Mouse (Mus musculus) 416B (cell line): Measurements from ENCODE around the gene Cct8.
"Not testable (repeated sequence)": the region's sequence is repeated elsewhere in the genome, so short reads cannot be mapped to it uniquely, and the experiment has no call there.

Source experiments
- DNase-seq: peaks from one replicate; pipeline ENCODE4 v3.0.0; 2011; ENCODE audit warnings: low read depth

Cct8 gene

DNA sequence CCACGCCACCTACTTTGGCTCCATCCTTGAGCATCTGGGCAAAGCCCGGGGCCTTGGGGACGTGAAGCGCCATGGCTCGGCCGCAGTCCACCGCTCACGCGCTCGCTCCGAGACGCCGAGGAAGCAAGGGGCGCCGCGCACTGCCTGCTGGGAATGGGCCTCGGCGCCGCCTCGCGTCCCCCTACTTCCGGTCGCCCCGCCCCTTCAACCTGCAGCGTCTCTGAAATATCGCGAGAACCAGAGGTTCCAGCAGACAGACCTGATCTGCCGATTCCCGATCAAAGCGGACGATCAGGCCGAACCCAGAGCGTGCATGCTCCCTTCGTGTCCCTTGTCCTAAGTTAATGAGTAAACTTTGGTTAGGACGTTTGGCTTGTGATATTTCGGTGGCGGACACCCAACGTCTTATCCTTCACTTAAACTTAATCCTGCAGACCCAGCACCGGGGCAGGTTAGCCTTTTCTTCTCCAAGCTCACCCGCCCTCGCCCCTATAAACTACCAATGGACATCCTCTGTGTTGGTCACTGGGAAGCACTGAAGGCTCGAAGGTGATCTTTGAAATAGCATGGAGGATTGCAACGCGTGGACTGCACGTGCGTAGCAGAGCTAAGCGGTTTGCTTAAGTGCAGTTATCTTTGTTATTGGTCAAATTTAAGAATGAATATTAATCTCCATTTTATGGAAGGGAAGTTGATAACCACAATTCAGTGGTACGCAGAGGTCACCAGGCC lies at the start of gene Cct8:
Gene Cct8, minus strand, starts transcription at position 158 of the 732 bp plus-strand sequence.
- DNase-seq: peak; percentile 99

DNA sequence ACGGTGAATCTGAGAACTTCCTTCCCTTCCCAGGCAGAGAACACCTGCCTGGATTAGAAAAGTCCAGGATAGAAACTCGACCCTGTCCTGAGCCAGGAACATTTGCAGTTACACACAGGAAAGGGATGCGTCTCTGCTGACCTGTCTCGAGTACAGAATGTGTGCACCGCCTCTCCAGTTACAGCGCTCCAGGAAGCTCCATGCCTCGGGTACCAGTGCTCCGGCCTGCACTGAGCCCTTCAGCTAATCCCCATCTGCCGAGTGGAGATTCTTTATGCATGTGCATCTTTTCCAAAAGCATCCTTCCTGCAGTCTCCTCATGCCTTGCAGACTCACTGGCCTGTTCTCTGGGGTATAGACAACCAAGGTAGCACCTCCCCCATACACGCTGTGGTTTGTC lies 33.1 kb upstream of the Cct8 start:
- DNase-seq: no peak

DNA sequence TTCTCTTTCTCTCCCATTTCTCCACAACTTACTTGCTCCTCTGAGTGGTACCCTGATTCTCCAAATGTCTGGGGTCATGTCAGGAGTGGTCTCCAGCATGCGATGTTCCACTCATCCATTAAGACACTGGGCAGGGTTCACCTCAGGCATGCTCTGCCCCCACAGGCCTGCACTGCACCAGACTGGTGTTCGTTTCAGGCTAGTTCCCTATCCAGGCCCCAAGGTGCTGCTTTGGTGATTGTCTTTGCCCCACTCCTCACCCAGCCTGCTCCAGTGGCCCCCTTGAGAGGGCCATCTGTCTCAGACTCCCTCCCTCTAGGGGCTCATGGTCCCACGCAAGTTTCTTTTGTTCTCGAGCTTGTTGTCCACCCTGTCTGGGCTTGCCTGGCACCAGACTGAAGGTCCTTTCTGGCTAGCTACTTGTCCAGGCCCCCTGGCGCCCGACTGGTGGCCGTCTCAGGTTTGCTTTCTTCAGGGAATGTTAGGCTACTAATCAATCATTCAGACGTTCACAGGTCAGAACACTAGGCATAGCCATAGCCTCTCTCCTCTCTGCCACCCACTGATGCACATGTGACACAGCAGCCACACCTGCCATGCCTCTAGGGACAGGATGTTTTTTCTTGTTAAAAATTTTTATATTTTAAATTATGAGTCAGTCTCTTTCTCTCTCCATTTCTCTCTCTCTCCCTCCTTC lies 32.0 kb upstream of the Cct8 start:
- DNase-seq: no peak

DNA sequence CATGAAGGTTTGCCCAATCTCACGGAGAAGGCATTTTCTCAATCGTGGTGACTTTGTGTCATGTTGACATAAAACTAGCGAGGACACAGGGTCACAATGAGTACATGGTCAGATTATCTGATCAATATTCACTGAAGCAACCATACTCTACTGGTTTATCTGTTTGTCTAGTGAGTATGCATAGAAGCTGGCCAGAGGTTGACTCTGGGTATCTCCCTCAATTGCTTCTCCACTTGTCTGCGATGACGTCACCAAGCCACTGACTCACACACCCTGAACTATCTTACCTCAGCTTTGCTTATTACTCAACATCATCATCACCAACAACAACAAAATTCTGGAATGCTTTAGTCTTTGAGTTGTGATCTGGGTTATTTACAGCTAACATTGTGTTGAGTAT lies 28.6 kb upstream of the Cct8 start:
- peak; percentile 51 for DNase-seq

GRCm38 (mm10) chr16:87512331-87512730 lies 16.7 kb upstream of the Cct8 start:
- no peak for DNase-seq

DNA sequence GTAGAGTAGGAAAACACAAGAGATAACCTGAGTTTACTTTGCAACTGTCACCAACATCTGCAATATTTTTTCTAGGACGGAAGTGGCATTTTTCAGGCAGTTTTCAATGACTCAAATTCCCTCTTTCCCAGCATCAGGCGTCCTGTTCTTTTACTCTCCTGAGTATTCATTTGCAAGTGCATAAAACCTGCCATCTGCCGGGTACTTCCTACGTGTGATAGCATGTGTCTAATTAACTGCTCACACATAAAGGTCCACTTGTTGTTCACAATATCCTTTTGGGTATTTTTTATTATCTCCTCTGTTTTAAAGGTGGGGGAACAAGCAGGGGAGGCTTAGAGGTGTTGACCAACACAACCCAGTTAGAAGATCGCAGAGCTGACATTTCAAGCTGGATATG lies 16.0 kb upstream of the Cct8 start:
- DNase-seq: no peak

DNA sequence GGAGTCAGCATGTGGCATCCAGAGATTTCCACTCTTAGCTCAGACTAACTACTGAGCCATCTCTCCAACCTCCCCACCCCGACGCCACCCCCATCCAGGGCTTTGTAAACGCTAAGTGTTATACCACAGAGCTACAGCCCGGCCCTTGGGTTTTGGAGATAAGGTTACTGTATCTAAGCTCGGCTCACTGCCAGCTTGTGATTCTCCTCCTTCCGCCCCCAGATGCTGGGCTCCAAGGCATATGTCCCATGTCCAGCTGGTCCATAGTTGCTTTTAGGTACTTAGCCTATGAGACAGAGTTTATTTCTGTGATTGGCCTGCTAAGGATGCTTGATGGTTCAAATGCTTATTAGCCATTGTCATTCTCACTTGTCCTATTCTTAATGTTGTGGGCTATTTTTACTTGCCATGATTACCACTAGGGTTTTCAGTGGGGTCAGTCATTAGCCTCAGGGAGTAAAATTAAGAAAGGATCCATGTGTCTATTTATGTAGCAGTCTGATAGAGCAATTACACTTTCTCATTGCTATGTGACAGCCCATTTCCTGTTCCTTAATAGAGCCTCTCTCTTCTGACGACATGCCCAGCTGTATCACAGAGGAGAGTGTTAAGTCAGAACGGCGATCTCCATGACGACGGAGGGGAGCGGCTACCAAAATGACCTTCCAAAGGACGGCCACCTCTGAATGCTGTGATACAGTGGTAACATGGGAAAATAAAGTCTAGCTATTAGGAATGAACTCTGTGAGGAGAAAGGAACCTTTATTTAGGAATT lies 5.8 kb upstream of the Cct8 start:
- no peak for DNase-seq

DNA sequence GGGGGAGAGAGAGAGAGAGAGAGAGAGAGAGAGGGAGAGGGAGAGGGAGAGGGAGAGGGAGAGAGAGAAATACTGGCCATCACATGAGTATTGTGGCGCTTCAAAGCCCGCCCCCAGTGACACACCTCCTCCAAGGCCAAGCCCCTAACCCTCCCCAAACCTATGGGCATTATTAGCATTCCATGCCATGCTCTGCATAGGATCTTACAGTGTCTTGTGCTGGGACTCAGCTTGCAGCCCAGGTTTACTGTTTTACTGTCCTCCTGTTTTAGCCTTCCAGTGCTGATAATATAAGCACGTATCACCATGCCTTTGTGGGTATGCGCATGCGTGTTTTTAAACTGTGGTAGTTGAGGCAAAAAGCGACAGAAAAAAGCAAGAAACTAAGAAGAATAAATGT lies 3.9 kb upstream of the Cct8 start:
- DNase-seq: no peak

GRCm38 (mm10) chr16:87497171-87497570 lies 1.5 kb upstream of the Cct8 start:
- DNase-seq: peak; percentile 35

DNA sequence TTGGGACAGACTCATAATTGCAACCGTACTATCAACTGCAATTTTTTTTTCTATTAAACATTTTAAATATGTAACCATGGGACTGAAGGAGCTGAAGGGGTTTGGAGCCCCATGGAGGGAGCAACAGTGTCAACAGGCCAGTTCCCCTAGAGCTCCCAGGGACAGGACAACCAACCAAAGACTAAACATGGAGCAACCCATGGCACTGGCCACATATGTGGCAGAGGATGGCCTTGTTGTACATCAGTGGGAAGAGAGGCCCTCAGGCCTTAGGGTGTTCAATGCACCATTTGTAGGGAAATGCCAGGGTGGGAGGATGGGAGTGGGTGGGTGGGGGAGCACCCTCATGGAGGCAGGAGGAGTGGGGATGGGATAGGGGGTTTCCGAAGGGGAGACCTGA lies 1.1 kb upstream of the Cct8 start:
- peak; percentile 43 for DNase-seq

DNA sequence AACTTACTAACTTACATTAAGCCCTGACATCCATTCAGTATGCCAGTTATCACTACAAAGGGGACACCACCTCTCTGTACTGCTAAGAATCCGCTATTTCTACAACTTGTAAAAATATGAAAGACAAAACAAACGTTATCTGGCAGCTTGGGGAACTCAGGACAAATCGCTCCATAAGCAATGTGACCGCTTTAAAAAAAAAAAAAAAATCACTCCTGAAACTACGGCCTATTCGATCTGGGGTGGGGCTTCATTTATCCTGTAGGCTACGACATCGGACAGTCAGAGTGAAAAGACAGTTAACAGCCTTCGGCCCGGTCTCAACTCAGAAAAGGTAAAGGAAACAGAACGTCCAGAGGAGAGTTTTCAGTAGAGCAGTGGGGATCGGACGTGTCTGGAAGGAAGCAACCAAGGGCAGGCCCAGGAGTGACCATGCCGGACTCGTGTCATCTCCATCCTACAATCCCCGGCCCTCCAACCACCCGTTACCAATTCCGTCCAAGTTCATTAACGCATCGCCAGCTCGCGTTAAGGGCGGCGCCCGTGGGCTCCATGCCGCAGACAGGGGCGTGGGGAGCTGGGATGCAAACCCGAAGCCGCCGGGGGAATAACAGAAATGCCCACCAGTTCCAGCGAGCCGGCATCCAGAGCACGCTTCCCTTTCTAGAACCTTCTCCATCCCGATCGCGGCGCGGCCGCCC lies 568 bp downstream of the Cct8 start:
- DNase-seq: no peak

- DNase-seq: not testable (repeated sequence)
These were observed 3.4 kb downstream of the Cct8 start for GRCm38 (mm10) chr16:87492191-87492792.

DNA sequence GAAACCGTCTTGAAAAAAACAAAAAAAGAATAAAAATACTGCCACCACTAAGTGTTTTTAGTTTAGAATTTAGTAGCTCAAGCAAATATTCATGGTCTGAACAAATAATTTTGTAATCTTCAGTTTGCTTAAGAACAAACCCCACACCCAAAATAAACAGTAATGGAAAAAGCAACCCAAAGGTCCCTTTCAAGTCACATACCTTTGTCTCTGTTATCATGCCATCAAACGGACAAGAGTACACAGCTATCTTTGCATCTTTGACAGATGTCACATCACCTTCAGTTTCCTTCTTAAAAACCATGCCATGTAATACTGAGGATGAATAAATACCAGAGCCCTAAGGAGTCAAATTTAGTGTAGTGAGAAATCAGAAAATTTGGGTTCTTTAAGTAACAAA lies 7.1 kb downstream of the Cct8 start:
- no peak for DNase-seq

DNA sequence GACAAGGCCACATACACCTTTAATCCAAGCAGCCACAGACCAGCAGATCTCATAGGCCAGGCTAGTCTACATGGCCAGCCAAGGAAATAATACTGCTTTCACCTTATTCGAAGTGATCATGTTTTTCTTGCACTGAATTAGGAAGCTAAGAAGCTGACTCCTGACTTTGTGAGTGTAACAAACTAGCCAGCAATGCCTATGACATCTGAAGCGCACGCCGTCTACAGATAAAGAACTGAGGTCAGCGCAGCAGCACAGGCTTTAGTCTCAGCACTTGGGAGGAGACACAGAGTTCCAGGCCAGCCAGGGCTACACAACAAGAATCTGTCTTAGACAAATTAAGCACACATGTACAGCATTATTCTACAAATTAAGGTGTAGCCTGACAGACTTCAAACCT lies 8.9 kb downstream of the Cct8 start:
- DNase-seq: no peak

DNA sequence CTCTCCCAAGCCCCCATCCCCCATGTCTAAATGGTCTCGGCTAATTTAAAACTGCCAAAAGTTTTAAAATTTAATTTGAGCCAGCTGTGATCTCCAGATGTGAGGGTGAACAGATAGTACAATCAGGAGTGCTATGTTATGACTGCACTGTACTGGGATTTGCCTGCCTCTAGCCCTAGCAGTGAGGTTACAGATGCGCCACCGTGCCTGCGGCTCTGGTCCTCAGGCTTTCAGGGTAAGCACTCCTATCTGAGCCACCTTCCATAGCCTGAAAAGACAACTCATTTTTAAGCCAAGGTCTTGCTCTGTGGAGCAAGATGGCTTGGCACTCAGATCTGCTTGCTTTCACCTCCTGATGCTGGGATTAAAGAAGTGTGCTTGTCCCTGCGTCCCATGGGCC lies 11.3 kb downstream of the Cct8 start:
- DNase-seq: no peak

DNA sequence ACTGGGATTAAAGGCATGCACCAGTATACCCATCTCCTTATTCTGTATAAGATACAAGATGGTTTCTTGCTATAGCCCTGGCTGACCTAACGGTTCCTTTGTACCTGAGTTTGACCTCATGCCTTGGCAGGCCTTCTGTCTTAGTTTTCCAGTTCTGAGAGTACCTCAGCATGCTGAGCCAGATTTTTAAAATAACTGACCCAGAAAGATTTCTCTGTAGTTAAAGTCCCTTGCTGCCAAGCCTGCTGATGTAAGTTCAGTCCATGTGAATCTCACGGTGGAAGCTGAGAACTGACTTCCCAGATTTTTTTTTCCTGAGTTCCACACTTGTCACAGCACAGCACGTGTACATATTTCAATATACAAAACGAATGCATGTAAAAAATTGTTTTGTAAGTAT lies 25.1 kb downstream of the Cct8 start:
- no peak for DNase-seq

DNA sequence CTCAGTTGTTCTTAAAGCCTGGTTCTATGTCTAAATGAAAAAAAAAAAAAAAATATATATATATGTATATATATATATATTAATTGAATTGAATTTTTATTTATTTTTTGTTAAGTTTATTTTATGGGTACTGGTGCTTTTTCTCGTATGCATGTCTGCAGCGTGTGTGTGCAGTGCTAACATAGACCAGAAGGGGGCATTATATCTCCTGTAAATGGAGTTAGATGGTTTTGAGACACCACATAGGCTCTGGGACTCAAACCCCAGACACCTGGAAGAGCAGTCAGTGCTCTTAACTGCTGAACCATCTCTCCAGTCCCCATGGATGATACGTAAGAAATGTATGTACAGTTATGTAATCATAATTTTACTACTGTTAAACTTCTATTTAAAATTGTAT lies 36.9 kb downstream of the Cct8 start:
- DNase-seq: no peak

- peak; percentile 34 for DNase-seq
These were observed 40.5 kb downstream of the Cct8 start for GRCm38 (mm10) chr16:87455180-87455611.

- DNase-seq: peak; percentile 88
These were observed 41.1 kb downstream of the Cct8 start, which contains the start of gene Usp16 for GRCm38 (mm10) chr16:87454419-87455179. Gene Usp16, plus strand, starts transcription at chr16:87454703.

DNA sequence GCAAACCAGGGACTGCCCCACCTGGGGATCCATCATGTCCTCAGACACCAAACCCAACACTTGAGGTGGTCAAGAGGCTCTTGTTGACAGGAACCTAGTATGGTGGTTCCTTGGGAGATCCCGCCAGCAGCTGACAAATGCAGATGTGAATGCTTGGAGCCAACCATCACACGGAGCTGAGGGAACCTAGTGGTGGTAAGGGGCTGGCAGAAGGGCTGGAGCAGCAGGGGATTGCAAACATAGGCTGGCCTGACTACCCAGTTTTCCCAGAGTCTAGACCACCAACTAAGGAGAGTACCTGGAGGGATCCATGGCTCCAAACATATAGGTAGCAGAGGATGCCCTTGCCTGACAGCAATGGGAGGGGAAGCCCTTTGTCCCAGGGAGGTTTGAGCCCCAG lies 42.4 kb downstream of the Cct8 start:
- no peak for DNase-seq

GRCm38 (mm10) chr16:87445528-87445927 lies 50.1 kb downstream of the Cct8 start:
- no peak for DNase-seq
